Mouse (Mus musculus) ES-E14 (cell line): ENCODE results near the gene Smad5.

ENCODE experiments used
- MAFK ChIP-seq: IDR thresholded peaks from 2 replicates; pipeline ENCODE4 v1.6.1; 2014; ENCODE audit warnings: mild to moderate bottlenecking, low read depth, low read length, inconsistent platforms; ENCODE audit not compliant: insufficient read depth
- ZC3H11A ChIP-seq: IDR thresholded peaks from 2 replicates; pipeline ENCODE4 v1.6.1; 2012; ENCODE audit warnings: low read depth, mild to moderate bottlenecking, inconsistent platforms, low read length, borderline replicate concordance

GRCm38 (mm10) chr13:56751774-56752173 is 49.0 kb downstream of the Smad5 start:
- TF ChIP-seq MAFK (no peak), ZC3H11A (no peak)
